Mouse (Mus musculus): ENCODE results near the gene Cnnm1. TPM values are rescaled to one million over a fixed set of nuclear protein-coding genes. Genes with fewer than 3 reads are reported as not detected.

The Cnnm1 gene
- total and polyA plus RNA-seq, 3 experiments, result 0.04 TPM; not detected in 2

DNA sequence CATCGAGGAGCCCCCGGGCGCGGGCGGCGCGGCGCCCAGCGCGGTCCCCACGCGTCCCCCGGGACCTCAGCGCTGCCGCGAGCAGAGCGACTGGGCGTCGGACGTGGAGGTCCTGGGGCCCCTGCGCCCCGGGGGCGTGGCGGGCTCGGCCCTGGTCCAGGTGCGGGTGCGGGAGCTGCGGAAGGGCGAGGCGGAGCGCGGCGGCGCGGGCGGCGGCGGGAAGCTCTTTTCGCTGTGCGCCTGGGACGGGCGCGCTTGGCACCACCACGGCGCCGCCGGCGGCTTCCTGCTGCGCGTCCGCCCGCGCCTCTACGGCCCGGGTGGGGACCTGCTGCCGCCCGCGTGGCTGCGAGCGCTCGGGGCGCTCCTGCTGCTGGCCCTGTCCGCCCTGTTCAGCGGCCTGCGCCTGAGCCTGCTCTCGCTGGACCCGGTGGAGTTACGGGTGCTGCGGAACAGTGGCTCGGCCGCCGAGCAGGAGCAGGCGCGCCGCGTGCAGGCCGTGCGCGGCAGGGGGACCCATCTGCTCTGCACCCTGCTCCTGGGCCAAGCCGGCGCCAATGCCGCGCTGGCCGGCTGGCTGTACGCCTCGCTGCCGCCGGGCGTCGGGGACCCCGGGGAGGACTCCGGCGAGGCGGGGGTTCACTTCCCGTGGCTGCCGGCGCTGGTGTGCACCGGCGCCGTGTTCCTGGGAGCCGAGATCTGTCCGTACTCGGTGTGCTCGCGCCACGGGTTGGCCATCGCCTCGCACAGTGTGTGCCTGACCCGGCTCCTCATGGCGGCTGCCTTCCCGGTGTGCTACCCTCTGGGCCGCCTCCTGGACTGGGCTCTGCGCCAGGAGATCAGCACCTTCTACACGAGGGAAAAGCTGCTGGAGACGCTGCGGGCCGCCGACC, 778 bp downstream of the Cnnm1 start:
- Histone ChIP-seq H3K9ac (ENCODE audit: control insufficient read depth, low read depth, low read length, poor library complexity, severe bottlenecking) (no peak overlapping the region), H3K9me3 (replicated peaks; ENCODE audit: insufficient read depth, low read length) (no peaks in the 10 kb centered on the region), H3K79me2 (ENCODE audit: control insufficient read depth, insufficient read depth, low read length, poor library complexity) (no peaks in the 10 kb centered on the region), H3K27me3 (ENCODE audit: control insufficient read depth in 1 of 2, insufficient read depth in 2 of 2, low read length in 2 of 2) (peaks cover 0 to 2% of the 10 kb centered on the region in 2 experiments; a peak in 1 of 4 replicates), H3K36me3 (ENCODE audit: control insufficient read depth in 1 of 2, insufficient read depth in 2 of 2, low read length in 2 of 2) (no peaks in the 10 kb centered on the region), H3K4me1 (ENCODE audit: control insufficient read depth in 1 of 2, insufficient read depth in 2 of 2, low read length in 2 of 2) (no peaks in the 10 kb centered on the region), H3K4me3 (ENCODE audit: control insufficient read depth in 1 of 2, insufficient read depth in 1 of 2, low read depth in 2 of 2, low read length in 2 of 2) (no peak overlapping the region), H3K27ac (ENCODE audit: control insufficient read depth, low read depth, low read length) (no peak overlapping the region)
- TF ChIP-seq POLR2AphosphoS5 (IDR thresholded peaks at IDR 0.05; ENCODE audit: borderline replicate concordance, low read depth, low read length) (no peak), USF2 (IDR thresholded peaks at IDR 0.05; ENCODE audit: borderline replicate concordance in 1 of 2, insufficient read depth in 1 of 2, low read depth in 1 of 2, low read length in 2 of 2) (no peak), CHD2 (IDR thresholded peaks at IDR 0.05; ENCODE audit: low read length) (no peak), MEF2A (IDR thresholded peaks at IDR 0.05; ENCODE audit: extremely low read depth, insufficient replicate concordance, low read depth, low read length, poor library complexity, severe bottlenecking) (no peak), TAL1 (IDR thresholded peaks at IDR 0.05; ENCODE audit: low read length) (no peak), TBP (IDR thresholded peaks at IDR 0.05; ENCODE audit: low read depth, low read length) (no peak), USF1 (IDR thresholded peaks at IDR 0.05; ENCODE audit: low read depth, low read length) (no peak), ZC3H11A (IDR thresholded peaks at IDR 0.05; ENCODE audit: low read depth, low read length) (no peak), JUND (IDR thresholded peaks at IDR 0.05; ENCODE audit: low read depth, low read length) (no peak), MAFK (IDR thresholded peaks at IDR 0.05; ENCODE audit: borderline replicate concordance, low read depth, low read length) (no peak), SMC3 (IDR thresholded peaks at IDR 0.05; ENCODE audit: low read depth, low read length) (no peak), ZNF384 (IDR thresholded peaks at IDR 0.05; ENCODE audit: low read depth, low read length) (no peak), POLR2A (IDR thresholded peaks at IDR 0.05; ENCODE audit: control insufficient read depth in 1 of 2, insufficient read depth in 1 of 2, low read depth in 1 of 2, low read length in 2 of 2, poor library complexity in 1 of 2) (no peak)
- DNase-seq (ENCODE audit: low read depth, low spot score), result no peak

- TF ChIP-seq RAD21 (IDR thresholded peaks at IDR 0.05; ENCODE audit: low read depth, low read length), result no peak
- TF ChIP-seq CHD1 (IDR thresholded peaks at IDR 0.05; ENCODE audit: low read depth, low read length), result no peak
- no peak for TF ChIP-seq ZKSCAN1 (IDR thresholded peaks at IDR 0.05; ENCODE audit: low read depth, low read length)
- no peak for TF ChIP-seq USF1 (IDR thresholded peaks at IDR 0.05; ENCODE audit: low read depth, low read length)
- no peak for TF ChIP-seq RCOR1 (IDR thresholded peaks at IDR 0.05; ENCODE audit: low read depth, low read length)
- TF ChIP-seq BHLHE40 (IDR thresholded peaks at IDR 0.05; ENCODE audit: borderline replicate concordance, low read depth, low read length), result no peak
- TF ChIP-seq USF2 (IDR thresholded peaks at IDR 0.05; ENCODE audit: borderline replicate concordance in 1 of 2, insufficient read depth in 1 of 2, low read depth in 1 of 2, low read length in 2 of 2), result no peak
- Histone ChIP-seq H3K27me3 (ENCODE audit: control insufficient read depth in 1 of 2, insufficient read depth in 2 of 2, low read length in 2 of 2) (peaks cover 0 to 3% of the 10 kb centered on the region in 2 experiments; a peak in 1 of 4 replicates), H3K9me3 (replicated peaks; ENCODE audit: insufficient read depth, low read length) (no peaks in the 10 kb centered on the region), H3K4me3 (ENCODE audit: control insufficient read depth in 1 of 2, insufficient read depth in 1 of 2, low read depth in 2 of 2, low read length in 2 of 2) (no peak overlapping the region), H3K27ac (ENCODE audit: control insufficient read depth, low read depth, low read length) (no peak overlapping the region), H3K36me3 (ENCODE audit: control insufficient read depth in 1 of 2, insufficient read depth in 2 of 2, low read length in 2 of 2) (no peaks in the 10 kb centered on the region), H3K79me2 (ENCODE audit: control insufficient read depth, insufficient read depth, low read length, poor library complexity) (no peaks in the 10 kb centered on the region), H3K9ac (ENCODE audit: control insufficient read depth, low read depth, low read length, poor library complexity, severe bottlenecking) (no peak overlapping the region), H3K4me1 (ENCODE audit: control insufficient read depth in 1 of 2, insufficient read depth in 2 of 2, low read length in 2 of 2) (no peaks in the 10 kb centered on the region)
- DNase-seq (ENCODE audit: low read depth, low spot score), result no peak
Measured at GRCm38 (mm10) chr19:43441661-43441990, 1.4 kb downstream of the Cnnm1 start.
